Mouse (Mus musculus) large intestine, adult 2 months (tissue): ENCODE results near the gene Tango2. TPM values are rescaled to one million over a fixed set of nuclear protein-coding genes. Genes with fewer than 3 reads are reported as not detected.

Experiments
- DNase-seq: peaks from one replicate; pipeline ENCODE4 v3.0.0-alpha.2; 2012; ENCODE audit warnings: low read depth, low spot score
- WGBS: fragments of 180-500 bp; shearing (Covaris S2); methylation state at CpG from one replicate; pipeline ENCODE4 v1.1.7; 2018; 5-methylcytosine and 5-hydroxymethylcytosine counted together
- polyA plus RNA-seq: library from polyadenylated mRNA; depleted of rRNA; stranded (reverse); fragments of >200 nt; gene quantifications from 2 replicates; pipeline ENCODE4 v1.2.3, GENCODE M21; 2012

Gene Tango2
- polyA plus RNA-seq, 1 experiment, result 75.6 TPM

DNA sequence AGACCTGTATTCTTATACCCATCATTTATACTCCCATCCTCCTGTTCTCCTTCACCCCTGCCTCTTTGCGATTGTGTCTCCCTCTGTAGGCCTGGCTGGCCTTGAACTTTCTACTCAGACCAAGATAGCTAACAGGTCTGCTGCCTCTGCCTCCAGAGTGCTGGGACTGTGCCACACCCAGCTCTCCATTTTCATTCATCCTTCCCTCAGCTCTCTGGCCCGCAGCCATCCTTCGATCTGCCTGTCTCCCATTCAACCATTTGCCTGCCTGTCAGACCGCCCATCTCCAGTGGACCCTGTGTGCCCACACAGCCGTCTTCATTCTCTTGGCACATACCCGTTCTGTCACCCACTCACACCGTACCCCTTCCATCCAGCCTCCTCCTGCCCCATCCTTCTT is 36.3 kb upstream of the Tango2 start:
- DNase-seq, result no peak
- 71% methylated on average over 7 of the region's 7 CpGs for WGBS

DNA sequence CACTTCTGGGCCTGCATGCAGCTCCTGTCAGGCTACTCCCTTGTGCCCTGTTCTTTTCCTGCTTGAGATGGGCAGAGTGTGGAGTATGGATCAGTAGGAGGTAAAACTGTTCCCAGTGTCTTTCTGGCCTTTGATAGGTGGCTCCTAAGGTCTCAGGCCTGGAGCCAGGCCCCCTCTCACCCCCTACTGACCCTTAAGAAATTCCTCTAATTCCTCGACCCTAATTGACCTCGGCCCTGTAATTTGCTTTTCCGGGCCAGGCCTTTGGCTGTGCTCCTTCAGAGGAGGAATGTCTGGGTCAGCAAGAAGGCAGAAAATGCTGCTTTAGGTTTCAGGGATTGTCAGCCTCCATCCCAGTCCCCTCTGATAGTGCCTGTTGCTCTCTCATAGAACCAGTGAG is 35.9 kb upstream of the Tango2 start:
- no peak for DNase-seq
- 75% methylated on average over 3 of the region's 3 CpGs for WGBS

DNA sequence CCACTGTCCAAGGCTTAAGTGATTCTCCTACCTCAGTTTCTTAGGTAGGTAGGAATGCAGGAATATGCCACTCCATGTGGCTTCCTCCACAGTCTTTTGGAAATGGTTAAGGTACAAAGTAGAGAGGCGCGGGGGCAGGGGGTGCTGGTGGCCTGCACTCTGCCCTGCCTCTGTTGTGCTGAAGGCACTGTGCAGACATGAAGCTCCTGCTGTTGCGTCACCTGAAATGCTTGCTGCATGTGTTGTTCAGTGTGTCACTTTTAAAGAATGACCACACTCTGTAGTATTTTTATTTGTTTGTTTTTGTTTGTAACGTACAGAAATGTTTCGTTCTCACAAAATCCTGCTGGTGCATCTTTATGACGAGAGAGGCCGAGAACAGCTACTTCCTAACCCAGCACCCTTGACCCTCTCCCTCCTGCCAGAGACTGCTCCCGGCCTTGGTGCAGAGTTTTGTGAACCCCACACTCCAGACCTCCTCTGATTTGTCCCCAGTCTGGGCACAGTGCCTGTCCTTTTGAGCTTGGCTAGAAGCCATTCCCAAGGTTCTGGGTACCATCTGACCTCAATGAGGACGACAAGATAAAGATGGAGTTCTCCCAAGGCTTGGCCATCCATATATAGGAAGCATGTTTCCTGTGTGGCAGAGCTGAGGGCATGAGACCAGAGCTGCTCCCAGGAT is 35.3 kb upstream of the Tango2 start:
- 78% methylated on average over 9 of the region's 9 CpGs for WGBS
- no peak for DNase-seq

DNA sequence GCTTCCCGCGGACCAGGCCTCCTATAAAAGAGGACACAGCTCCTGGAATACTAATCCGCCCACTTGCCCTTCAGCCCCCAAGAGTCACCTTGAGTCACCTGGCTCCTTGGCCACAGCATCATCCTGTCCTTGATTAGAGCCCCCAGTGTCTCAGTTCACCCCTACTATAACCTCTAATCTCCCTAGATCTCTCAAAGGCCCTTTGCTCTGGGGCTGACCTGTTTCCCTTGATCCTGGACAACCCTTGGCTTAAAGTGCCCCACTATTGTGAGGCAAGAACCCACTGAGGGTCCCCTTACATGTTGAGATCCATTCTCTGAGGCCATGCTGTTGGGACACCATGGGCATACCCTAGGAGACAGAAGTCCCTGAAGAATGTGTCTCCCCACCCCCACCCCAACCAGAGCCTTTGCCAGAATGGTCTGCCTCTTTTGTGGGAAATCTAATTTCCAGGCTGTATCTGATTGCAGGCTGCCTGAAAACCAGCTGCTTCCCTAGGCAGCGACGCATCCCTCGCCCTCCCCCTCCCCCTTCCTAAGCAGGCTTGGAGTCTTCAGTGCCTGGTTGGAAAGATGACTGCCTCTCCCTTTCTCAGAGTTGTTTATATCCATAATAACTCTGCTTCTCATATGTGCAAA is 33.8 kb upstream of the Tango2 start:
- DNase-seq, result no peak
- 77% methylated on average over 6 of the region's 6 CpGs for WGBS

DNA sequence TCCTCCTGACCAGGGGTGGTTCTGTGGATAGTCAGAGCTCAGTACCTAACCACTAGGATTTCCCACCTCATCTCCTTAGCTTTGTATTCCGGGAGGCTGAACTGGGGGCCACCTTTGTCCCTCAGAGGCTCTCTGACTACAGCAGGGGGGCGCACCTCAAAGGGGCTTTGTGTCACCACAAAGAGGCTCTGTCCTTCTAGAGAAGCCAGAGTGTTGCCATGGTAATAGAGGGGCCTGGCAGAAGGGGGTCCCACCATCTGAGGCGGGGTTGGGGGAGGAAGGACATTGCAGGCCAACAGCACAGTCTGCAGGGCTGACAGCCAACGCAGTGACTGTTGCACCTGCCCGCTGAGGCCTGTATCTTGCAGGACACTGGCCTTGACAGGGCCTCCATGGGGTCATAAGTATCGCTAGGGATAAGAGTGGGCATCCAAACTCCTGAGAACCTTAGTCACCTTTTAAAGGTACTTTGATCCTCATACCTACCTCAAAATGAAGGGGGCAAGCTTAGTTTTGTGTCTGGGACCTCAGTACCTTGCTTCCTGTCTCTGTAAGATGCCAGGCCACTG is 32.7 kb upstream of the Tango2 start:
- WGBS, result 84% methylated on average over 6 of the region's 6 CpGs
- DNase-seq, result no peak

DNA sequence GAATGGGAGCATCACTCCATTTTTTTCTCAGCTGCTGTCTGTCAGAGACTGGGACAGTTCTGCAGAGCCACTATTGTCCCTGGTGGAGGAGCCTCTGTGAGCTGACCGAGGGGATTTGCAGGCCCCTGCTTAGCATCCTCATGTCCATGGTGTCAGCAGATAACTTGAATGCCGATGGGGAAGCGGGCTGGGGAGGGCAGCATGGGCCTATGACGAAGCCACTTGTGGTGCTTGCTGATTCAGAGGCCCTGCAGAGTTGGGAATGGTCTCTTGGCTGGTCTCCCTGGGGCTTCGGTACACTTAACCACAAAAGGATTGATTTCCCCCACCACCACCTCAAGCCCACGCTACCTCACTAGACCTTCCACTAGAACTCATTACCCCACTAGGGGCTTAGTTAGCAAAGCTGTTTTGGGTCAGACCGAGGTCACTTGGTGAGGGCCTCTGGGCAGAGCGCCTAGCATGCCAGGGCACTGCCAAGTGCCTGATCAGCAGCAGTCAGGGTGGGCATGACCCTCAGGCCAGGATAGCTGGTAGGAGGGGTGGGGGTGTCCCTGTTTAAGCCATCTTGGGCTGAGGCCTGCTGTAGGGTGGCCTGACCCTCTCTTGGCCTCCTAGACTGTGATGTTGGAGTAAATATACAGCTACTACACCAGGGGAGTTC is 31.6 kb upstream of the Tango2 start:
- no peak for DNase-seq
- WGBS, result 87% methylated on average over 8 of the region's 8 CpGs

DNA sequence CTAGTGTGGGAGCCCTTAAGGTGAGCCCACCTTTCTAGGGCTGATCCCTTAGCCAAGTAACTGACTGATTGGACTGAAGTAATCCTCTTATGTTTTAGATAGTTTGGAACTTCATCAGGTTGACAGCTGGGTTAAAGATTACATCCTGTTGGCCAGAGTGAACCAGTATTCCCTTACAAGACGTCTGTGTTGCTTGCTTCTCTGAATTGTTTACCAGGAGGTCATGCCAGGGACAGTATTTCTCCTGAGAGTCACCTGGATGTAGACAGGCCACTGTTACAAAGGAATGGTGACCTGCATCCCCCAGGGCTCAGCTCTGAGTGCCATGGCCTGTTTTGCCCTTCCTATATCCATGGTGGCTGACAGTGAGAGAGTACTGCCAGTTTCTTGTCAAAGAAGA is 30.6 kb upstream of the Tango2 start:
- WGBS, result 39% methylated on average over 1 of the region's 1 CpGs
- no peak for DNase-seq

DNA sequence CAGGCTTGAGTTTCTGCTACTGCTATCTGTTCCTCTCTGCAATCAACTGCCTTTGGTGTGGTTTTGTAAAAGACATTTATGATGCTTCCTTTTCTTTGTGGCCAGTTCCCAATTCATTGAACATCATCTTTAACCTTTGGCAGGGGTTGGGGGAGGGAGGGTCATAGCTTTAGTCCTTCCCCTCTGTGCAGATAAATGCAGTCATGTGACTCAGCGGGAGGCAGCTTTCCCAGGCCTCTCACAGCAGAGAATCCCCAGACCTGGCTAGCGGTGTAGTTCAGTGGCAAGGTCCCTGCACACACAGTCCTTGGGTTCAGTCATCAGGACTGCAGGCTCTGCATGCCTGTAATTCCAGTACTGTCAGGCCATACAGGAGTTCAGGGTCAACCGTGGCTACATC is 29.3 kb upstream of the Tango2 start:
- DNase-seq, result no peak
- 53% methylated on average over 3 of the region's 3 CpGs for WGBS

DNA sequence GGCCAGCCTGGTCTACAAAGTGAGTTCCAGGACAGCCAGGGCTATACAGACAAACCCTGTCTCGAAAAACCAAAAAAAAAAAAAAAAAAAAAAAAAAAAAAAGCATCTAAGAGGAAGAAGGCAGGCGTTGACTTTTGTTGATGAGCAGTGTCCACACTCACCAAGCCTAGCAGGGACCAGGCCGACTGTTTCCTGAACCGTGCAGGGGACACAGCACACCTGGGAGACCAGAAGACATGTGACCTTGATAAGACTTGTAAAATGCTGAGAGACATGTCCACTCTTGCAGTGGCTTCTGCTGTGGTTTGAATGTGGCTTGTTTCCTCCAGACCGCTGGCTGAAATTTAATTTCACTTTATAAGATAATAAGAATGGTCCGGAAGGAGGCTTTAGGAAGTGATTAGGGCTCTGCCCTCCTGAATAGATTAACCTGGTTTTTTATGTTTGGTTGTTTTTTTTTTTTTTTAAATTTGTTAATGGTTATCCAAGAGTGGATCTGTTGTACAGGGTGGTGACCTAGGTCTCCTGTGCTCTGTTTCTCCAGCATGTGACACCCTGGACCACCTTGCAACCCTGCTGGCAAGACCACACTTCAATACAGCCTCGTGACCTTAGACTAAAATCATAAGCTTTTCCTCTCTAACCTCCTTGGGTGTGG is 28.5 kb upstream of the Tango2 start:
- no peak for DNase-seq
- 44% methylated on average over 7 of the region's 7 CpGs for WGBS

DNA sequence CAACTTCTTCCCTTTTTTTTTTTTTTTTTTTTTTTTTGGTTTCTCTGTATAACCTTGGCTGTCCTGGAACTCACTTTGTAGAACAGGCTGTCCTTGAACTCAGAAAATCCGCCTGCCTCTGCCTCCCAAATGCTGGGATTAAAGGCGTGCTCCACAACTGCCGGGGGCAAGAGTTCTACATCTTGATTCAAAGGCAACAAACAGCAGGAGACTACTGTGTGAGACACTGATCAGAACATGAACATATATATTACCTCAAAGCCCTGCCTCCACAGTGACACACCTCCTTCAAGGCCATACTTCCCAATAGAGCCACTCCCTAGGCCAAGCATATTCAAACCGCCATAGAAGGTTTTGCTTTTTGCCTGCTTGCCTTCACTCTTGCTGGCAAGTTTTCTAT is 25.7 kb upstream of the Tango2 start:
- 86% methylated on average over 4 of the region's 4 CpGs for WGBS
- DNase-seq, result no peak

DNA sequence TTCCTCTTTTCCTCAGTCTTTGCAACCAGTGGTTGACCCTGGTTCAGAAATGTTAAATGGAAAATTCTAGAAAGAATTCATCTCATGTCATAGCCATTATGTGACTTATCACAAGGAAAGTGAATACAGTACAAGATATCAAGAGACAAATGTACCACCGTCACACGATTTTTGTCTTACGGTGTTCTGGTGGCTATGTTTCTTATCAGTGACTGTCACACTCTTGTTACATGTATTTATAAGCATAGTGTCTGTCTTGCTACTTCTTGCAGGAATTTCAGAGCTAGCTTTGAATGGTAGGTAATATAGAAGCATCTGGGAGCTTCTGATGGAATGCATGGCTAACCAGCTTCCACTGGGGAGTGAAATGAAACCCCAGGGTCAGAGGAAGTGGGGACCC is 22.3 kb upstream of the Tango2 start:
- 94% methylated on average over 3 of the region's 3 CpGs for WGBS
- no peak for DNase-seq

DNA sequence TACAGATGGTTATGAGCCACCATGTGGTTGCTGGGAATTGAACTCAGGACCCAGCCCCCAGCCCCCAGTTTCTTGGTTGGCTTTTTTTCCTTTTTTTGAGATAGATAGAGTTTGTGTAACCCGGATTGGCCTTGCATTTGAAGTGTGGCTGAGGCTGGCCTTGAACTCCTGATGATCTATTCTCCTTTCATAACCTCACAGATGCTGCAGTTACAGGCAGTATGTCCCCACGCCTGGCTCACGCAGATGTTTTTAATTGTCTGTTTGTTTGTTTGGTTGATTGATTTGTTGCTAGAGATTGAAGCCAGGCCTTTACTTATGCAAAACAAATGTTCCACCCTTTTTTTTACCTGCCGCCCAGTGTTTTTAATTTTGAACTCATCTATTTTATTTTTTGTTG is 18.9 kb upstream of the Tango2 start:
- 85% methylated on average over 4 of the region's 4 CpGs for WGBS
- no peak for DNase-seq

DNA sequence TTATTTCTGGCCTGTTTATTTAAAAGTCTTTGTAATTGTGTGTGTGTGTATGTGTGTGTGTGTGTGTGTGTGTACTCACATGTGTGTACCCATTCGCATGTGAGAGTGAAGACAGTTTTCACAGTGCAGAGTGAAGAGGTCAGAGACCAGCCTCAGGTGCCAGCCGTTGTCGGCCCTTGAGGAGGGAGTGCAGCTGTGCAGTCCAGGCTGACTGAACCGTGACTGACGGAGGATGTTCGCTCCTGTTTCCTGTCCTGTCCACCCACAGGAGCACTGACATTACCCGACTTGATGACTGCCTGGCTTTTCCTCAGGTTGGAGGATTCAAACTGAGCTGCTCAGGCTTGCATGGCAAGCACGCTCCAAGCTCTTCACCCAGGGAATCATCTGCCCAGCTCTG is 15.0 kb upstream of the Tango2 start:
- 82% methylated on average over 8 of the region's 8 CpGs for WGBS
- no peak for DNase-seq

DNA sequence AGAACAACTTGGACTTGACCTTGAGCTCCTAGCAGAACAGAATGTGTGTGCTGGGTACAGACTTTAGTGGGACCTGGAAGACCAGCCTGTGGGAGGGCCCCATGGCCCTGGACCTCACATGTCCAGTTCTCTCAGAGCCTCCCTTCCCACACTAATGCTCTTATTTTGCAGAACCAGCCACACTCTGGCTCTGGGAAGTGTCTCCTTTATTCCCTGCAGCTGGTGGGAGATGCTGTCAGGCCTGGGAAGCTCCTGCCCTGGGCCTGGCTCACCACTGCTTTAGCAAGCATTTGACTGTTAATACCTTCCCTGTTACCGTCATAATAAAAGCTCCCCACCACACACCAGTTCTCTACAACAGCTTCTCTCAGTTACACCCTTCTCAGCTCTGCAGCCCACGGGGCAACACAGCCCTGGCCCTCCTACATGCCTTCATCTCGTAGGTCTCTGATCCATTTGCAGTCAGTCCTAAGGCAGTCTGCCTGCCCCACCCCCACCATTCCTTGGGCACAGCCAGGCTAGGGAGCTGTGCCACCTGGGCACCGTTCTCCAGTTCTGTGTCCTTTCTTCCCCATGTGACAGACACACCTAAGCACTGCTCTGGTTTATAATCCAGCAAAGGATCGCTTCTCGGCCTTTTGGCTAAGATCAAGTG is 12.4 kb upstream of the Tango2 start:
- WGBS, result 67% methylated on average over 6 of the region's 6 CpGs
- no peak for DNase-seq

DNA sequence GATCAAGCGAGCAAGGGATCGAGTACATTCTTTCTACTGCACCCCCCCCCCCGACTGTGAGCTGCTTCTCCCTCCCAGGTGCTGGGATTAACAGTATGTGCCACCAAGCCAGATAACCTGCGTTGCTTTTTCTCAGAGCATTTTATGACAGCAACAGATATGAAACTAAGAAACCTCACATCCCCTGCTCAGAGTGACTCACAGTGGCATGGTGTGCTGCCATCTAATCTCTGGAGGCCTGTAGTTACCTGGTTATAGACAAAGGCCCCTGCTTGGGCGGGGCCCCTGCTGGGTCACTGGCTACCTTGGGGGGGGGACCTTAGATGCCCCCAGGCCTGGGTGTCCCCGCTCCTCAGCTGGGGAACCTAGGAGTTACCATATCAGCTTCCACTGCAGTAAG is 10.1 kb upstream of the Tango2 start:
- 88% methylated on average over 6 of the region's 6 CpGs for WGBS
- DNase-seq, result no peak

DNA sequence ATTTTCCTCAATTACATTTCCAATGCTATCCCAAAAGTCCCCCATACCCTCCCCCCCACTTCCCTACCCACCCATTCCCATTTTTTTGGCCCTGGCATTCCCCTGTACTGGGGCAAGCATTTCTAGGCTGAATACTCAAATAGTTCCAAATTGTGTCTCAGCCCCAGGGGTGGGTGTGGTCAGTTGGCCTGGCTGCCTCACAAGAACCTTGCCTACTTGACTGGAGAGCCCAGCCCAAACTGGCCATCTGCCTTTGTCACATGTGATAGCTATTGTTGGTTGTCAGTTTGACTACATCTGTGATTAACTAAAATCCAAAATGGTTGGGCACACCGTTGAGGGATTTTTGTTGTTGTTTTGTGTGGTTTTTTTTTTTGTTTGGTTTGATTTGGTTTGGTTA is 9.1 kb upstream of the Tango2 start:
- 80% methylated on average over 1 of the region's 1 CpGs for WGBS
- DNase-seq, result no peak

DNA sequence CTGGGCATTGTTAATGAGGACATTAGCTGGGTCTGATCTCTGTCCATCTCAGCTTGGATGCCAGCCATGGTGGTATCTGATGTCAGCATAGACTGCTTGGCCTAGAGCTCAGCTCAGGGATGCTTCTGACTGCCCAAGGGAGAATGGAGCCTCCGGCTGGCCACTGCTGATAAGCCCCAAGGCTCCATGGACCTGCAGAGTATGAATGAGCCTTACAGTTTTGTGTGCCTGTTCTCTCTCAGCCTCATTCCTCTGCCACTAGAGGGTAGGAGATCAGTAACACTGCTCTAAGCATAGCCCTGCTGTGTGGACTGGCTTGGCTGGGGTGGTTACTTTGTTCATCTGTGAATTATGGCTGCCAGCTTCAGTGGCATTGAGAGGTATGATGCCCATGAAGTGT is 5.2 kb upstream of the Tango2 start:
- 82% methylated on average over 1 of the region's 1 CpGs for WGBS
- DNase-seq, result no peak

DNA sequence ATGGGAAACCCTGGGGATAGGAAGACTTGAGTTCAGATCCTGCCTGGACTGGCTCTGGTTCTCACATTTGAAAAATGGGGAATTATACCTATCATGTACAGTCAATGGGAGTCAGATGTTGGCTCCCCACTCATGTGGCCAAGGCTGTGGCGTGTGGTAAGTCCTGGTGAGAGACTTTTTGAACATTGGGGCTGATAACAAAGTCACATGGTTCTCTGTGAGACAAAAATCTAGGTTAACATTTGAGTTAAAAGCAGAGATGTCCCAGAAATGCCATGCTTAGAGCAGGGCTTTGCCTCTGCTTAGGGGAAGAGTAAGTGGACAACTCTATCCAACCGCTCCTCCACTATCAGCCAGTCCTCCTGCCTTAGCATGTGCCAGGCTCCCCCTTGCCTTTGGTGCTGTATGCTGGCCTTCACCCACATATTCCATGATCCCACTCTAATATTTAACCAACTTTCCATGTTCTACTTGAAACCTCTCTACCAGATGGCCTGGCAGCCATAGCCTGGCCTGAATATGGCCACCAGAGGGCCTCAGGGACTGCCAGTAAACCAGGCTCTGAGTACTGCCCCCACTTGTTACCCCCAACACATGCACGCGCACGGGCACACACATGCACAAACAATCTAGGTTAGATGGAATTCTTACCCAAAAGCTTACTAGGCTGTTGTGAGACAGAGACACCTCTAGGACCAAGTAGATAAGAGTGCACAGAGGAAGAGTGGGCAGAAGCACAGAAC is 3.6 kb upstream of the Tango2 start:
- DNase-seq, result no peak
- WGBS, result 71% methylated on average over 5 of the region's 5 CpGs

DNA sequence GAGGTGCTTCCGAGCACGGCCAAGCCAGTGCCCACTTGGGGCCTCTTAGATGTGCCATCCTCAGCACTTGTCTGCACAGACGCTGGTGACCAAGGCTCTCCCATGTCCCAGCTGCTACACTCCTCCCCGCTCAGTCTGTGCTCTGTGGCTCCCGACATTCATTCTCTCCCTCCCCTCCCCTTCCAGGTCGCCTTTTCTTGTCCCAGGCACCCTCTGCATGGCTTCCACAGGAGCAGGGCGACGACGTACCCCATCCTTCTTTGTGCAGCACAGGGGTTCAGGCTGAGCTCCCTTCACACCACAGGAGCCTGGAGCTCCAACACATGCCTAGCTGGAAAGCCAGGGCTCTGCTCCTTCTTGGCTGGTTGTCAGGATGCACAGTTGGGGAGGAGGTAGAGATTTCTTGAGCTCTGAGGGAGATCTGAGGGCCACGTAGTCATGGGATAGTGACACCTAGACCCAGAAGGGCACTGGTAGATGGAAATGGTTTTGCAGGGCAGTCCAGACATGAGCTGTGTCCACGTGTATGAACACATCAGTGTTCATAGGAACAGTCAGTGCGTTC is 1.9 kb upstream of the Tango2 start:
- 85% methylated on average over 12 of the region's 12 CpGs for WGBS

More for the DNA sequence above, 1.9 kb upstream of the Tango2 start:
- DNase-seq, result no peak
